Mouse (Mus musculus) cerebellum, adult 18-20 months (tissue): ENCODE measurements around the gene Ceacam19.
A peak's percentile ranks its signal among the peaks of the same experiment; 100 is the strongest.

Experiments used
- DNase-seq, 2 experiments: peaks; one replicate each; pipeline ENCODE4 v3.0.0; 2021

The Ceacam19 gene

DNA sequence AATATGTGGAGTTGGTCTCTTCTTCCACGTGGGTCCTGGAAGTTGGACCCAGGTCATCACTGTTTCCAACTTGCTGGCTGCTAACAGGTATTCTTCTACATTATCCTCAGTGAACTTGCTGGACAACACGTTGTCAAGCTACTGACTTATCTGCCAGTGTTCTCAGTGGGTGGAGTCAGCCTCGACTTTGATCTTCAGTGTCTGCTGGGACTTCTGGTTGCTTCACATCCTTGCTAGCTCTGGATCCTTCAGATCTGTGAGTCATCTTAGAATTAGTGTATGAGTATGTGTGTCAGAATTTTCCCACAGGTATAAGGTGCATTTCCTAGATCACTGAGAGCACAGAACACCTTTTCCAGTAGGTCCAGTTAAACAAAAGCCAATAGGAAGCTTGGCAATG lies 50.9 kb downstream of the Ceacam19 start:
- DNase-seq: no peak

DNA sequence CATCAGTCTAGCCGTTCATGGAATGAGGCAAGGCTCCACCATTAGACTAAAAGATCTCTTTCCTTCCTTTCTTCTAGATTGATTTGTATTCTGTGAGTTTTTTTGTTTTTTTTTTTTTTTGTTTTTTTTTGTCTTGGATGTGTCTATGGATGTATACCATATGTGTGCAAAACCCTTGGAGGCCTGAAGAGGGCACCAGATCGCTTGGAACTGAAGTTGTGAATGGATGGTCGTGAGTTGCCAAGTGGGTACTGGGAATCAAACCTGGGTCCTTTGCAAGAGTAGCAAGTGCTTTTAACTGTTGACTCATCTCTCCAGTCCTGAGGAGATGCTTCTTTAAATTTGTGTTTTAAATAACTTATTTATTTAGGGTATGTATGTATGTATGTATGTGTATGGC lies 53.7 kb downstream of the Ceacam19 start:
- no peak for DNase-seq

DNA sequence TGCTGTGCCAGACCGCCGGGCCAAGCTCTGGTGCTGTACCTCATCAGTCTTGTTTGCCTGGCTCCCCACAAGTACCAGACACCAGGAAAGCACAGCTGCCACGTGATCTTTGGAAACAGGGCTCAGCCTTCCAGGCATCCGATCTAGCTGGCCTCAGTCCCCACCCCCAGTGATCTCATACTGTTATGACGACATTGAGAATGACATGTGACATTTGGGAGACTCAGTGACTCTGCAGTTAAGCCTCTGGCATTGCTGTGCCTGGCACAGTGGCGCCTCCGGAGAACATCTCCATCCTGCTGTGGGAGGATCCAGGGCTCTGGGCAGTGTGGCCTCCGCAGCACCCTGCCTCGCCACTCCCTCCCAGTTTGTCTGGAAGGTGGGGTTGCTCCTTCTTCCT lies 55.9 kb downstream of the Ceacam19 start:
- DNase-seq: no peak

DNA sequence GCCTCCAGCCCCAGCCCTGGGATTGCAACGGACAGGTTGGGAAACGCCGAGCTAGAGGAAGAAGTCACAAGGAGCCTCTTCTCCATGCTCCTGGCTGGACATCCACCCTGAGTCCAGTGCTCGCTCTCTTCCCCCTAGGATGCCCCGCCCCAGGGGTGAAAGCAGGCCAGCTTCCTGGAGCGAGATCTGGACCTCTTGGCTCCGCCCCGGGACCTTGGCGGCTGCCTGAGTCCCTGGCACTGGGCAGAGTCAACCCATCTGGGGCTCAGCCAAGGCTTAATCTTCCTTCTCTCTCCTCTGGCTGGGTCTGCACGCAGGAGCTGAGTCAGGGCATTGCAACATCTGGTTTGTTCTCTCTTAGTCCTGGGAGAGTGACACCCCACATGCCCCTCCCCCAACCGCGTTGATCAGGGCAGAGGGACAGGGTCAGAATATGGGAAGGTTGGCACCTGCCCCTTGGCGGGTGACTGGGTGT lies 57.0 kb downstream of the Ceacam19 start:
- DNase-seq: peak in 1 of 2 experiments; percentile 17

DNA sequence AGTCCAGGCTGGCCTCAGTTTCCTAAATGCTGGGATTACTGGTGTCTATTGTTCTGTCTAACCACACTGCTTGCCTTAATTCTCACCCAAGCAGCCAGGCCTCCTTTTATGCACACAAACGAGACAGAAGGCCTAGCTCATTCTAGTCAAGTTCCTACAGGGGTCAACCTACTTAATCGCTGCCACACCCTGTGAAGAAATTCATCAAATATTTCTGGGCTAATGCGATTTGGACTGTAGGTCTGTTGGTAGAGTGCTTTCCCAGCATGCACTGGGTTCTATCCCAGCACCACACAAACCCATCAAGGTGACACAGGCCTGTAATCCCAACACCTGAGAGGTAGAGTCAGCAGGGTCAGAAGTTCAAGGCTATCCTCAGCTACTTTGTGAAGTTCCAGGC lies 58.1 kb downstream of the Ceacam19 start:
- no peak for DNase-seq

DNA sequence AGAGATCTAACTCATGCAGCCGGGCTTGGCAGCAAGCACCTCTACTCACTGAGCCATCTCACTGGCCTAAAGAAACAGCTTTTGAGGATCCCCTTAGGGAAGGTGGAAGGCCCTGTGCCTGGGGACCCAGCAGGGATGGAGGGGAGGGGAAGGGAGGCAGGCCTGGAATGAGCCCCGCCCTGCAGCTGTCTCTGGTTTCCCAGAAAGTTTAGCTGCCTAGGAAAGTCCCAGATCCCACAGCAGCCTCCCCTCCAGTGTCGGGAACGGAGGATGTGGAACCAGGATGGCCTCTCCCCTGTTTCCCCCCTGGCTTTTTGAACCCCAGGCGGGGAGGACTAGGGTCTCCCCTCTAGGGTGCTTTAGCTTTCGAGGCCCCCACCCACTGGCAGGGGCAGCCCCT lies 61.0 kb downstream of the Ceacam19 start:
- no peak for DNase-seq
